Mouse (Mus musculus): ENCODE data around the gene Ccnt1. TPM values are rescaled to one million over a fixed set of nuclear protein-coding genes. Genes with fewer than 3 reads are reported as not detected.

Ccnt1 gene
- polyA plus RNA-seq, 1 experiment from 2014 or later, result 56.0 TPM

DNA sequence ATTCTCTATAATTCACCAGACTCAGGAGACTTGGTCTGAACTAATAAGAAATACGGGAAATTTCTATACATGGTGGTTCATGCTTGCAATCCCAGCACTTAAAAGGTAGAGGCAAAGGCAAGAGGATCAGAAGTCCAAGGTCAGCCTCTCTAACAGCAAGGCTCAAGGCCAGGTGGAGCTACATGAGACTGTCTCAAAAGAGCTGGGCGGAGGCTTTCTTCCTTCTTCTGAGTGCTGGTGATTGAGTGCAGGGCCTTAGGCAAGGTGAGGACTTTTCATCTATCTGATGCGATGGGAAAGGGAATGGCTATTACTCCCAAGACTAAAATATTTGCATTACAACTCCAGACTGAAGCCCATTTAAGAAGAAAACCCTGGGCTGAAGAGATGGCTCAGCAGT, 25.6 kb downstream of the Ccnt1 start:
- H3K36me3 ChIP-seq (ENCODE audit: control insufficient read depth, insufficient read depth, low read length), result peaks cover 40% of the 10 kb centered on the region
- H3K27ac ChIP-seq (ENCODE audit: low read depth, low read length), result no peak overlapping the region
- H3K4me3 ChIP-seq (ENCODE audit: low read depth, low read length), result no peak overlapping the region
- no peak for DNase-seq (ENCODE audit: low spot score)
- no peaks in the 10 kb centered on the region for H3K9me3 ChIP-seq (ENCODE audit: control insufficient read depth, low read length)
- 93% methylated on average over 3 of the region's 3 CpGs for WGBS
- H3K27me3 ChIP-seq (replicated peaks; ENCODE audit: control insufficient read depth, insufficient read depth, low read length), result no peaks in the 10 kb centered on the region
- ATAC-seq (replicated peaks; ENCODE audit: low FRiP score), result no peak
- H3K4me2 ChIP-seq, result no peak overlapping the region
- H3K4me1 ChIP-seq (replicated peaks; ENCODE audit: control insufficient read depth, insufficient read depth, low read length), result 0 out of 2 replicates have a peak, but pooled peaks cover 9% of the 10 kb centered on the region
- H3K9ac ChIP-seq (ENCODE audit: low read depth, low read length), result no peak overlapping the region

DNA sequence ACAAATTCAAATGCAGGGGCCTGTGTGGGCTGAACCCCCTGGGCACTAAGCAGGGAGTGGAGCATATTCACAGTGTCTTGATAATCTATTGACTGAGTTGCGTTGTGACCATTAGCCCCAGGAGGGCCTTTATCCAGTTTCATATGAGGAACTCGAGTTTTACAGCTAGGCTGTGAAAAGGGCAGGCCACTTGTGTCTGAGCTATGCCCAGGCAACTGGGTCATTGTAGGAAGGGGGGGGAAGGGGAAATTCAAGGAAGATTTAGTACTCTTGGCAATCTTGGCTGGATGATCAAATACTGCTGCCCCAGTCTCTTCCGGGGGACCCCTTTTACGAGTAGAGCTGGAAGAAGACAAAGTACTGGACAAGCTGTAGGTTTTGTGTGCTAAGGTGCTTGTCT, 27.4 kb downstream of the Ccnt1 start:
- 97% methylated on average over 4 of the region's 4 CpGs for WGBS
- DNase-seq (ENCODE audit: low spot score), result no peak
- no peaks in the 10 kb centered on the region for H3K27me3 ChIP-seq (replicated peaks; ENCODE audit: control insufficient read depth, insufficient read depth, low read length)
- H3K9me3 ChIP-seq (ENCODE audit: control insufficient read depth, low read length), result no peaks in the 10 kb centered on the region
- no peak overlapping the region for H3K4me2 ChIP-seq
- ATAC-seq (replicated peaks; ENCODE audit: low FRiP score), result no peak
- peaks cover 28% of the 10 kb centered on the region for H3K36me3 ChIP-seq (ENCODE audit: control insufficient read depth, insufficient read depth, low read length)
- H3K4me1 ChIP-seq (replicated peaks; ENCODE audit: control insufficient read depth, insufficient read depth, low read length), result 0 out of 2 replicates have a peak, but pooled peaks cover 9% of the 10 kb centered on the region
- H3K4me3 ChIP-seq (ENCODE audit: low read depth, low read length), result no peak overlapping the region
- H3K9ac ChIP-seq (ENCODE audit: low read depth, low read length), result no peak overlapping the region
- H3K27ac ChIP-seq (ENCODE audit: low read depth, low read length), result no peak overlapping the region

DNA sequence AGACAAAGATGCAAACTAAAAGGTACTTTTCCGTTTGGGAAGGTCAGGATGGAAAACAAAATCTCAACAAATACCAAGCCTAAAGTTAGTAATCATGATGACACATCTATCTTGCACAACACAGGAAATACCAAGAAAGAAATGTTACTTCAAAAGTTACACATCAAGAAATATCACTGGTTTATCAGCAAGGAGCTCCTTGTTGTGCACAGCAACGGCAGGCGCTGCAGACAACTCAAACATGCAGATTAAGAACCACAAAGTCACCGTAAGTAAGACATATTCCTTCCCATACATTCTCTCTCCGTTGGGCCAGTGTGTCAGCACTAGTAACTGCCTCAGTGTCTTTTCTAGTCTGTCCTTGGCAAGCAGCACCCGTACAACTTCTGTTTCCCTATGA, 29.7 kb downstream of the Ccnt1 start:
- Histone ChIP-seq H3K27me3 (replicated peaks; ENCODE audit: control insufficient read depth, insufficient read depth, low read length) (no peaks in the 10 kb centered on the region), H3K4me2 (no peak overlapping the region), H3K9ac (ENCODE audit: low read depth, low read length) (no peak overlapping the region), H3K36me3 (ENCODE audit: control insufficient read depth, insufficient read depth, low read length) (peaks cover 27% of the 10 kb centered on the region), H3K27ac (ENCODE audit: low read depth, low read length) (no peak overlapping the region), H3K9me3 (ENCODE audit: control insufficient read depth, low read length) (no peaks in the 10 kb centered on the region), H3K4me1 (replicated peaks; ENCODE audit: control insufficient read depth, insufficient read depth, low read length) (0 out of 2 replicates have a peak, but pooled peaks cover 9% of the 10 kb centered on the region), H3K4me3 (ENCODE audit: low read depth, low read length) (no peak overlapping the region)
- 65% methylated on average over 6 of the region's 6 CpGs for WGBS
- ATAC-seq (replicated peaks; ENCODE audit: low FRiP score), result no peak
- DNase-seq (ENCODE audit: low spot score), result no peak

DNA sequence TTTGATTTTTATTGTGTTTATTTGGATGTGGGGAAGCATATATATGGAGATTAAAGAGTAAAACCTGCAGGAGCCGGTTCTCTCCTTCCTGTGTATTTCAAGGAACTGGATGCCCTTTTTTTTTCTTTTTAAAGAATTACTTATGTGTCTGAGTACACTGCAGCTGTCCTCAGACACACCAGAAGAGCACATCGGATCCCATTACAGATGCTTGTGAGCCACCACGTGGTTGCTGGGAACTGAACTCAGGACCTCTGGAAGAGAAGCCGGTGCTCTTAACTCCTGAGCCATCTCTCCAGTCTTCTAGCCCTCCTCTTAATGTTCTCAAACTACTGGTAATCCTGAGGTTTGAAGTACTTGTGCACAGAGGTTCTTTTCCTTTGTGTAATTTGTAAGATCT, 32.8 kb downstream of the Ccnt1 start:
- Histone ChIP-seq H3K27ac (ENCODE audit: low read depth, low read length) (no peak overlapping the region), H3K9ac (ENCODE audit: low read depth, low read length) (no peak overlapping the region), H3K4me3 (ENCODE audit: low read depth, low read length) (no peak overlapping the region), H3K27me3 (replicated peaks; ENCODE audit: control insufficient read depth, insufficient read depth, low read length) (no peaks in the 10 kb centered on the region), H3K36me3 (ENCODE audit: control insufficient read depth, insufficient read depth, low read length) (peaks cover 2% of the 10 kb centered on the region), H3K4me1 (replicated peaks; ENCODE audit: control insufficient read depth, insufficient read depth, low read length) (0 out of 2 replicates have a peak, but pooled peaks cover 9% of the 10 kb centered on the region), H3K9me3 (ENCODE audit: control insufficient read depth, low read length) (no peaks in the 10 kb centered on the region), H3K4me2 (no peak overlapping the region)
- no peak for DNase-seq (ENCODE audit: low spot score)
- no peak for ATAC-seq (replicated peaks; ENCODE audit: low FRiP score)
- WGBS, result 69% methylated on average over 4 of the region's 4 CpGs

DNA sequence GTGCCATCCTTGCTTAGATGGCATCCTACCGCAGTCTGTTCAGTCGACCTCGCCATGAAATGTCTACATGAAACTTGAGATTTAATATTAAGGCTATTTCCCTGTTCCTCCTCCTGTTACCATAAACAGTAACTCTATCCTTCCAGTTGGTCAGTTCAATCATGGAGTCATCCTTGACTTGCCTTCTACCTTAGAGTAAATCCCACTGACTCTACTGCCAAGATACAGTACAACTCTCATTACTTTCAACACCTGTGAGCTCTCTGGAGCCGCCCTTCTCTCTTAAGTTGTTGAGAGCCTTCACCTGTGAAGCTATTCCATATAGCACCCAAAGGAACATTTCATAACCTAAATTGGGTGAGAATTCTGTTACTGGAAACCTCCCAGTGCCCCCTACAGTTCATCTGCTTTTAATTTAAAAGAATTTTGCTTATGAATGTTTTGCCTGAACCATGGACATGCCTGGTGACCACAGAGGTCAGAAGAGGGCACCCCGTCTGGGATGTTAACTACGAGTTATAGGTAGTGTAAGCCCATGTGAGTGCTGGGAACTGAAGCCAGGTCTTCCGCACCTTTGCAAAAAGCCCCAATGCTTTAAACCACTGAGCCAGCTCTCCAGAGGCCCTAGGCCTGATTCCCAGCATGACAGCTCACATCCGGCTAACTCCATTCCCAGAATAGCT, 33.8 kb downstream of the Ccnt1 start:
- Histone ChIP-seq H3K36me3 (ENCODE audit: control insufficient read depth, insufficient read depth, low read length) (peaks cover under 1% of the 10 kb centered on the region), H3K4me3 (ENCODE audit: low read depth, low read length) (no peak overlapping the region), H3K4me2 (no peak overlapping the region), H3K27me3 (replicated peaks; ENCODE audit: control insufficient read depth, insufficient read depth, low read length) (no peaks in the 10 kb centered on the region), H3K9ac (ENCODE audit: low read depth, low read length) (no peak overlapping the region), H3K4me1 (replicated peaks; ENCODE audit: control insufficient read depth, insufficient read depth, low read length) (peaks cover 13% of the 10 kb centered on the region), H3K9me3 (ENCODE audit: control insufficient read depth, low read length) (no peaks in the 10 kb centered on the region), H3K27ac (ENCODE audit: low read depth, low read length) (no peak overlapping the region)
- no peak for DNase-seq (ENCODE audit: low spot score)
- 88% methylated on average over 8 of the region's 8 CpGs for WGBS
- no peak for ATAC-seq (replicated peaks; ENCODE audit: low FRiP score)

DNA sequence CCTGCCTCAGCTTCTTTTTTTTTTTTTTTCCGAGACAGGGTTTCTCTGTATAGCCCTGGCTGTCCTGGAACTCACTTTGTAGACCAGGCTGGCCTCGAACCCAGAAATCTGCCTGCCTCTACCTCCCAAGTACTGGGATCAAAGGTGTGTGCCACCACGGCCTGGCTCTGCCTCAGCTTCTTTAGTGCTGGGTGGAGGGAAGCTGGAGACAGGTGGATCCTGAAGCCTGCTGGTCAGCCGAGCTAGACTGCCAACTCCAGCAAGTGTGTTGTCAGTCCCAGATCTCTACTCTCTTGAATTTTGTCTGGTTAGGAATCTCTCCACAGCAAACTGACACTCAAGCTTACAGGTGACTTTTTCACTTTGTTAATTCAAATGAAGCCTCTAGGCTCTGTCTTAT, 34.8 kb downstream of the Ccnt1 start:
- Histone ChIP-seq H3K9me3 (ENCODE audit: control insufficient read depth, low read length) (no peaks in the 10 kb centered on the region), H3K4me2 (no peak overlapping the region), H3K36me3 (ENCODE audit: control insufficient read depth, insufficient read depth, low read length) (peaks cover 6% of the 10 kb centered on the region), H3K9ac (ENCODE audit: low read depth, low read length) (no peak overlapping the region), H3K4me3 (ENCODE audit: low read depth, low read length) (no peak overlapping the region), H3K27me3 (replicated peaks; ENCODE audit: control insufficient read depth, insufficient read depth, low read length) (no peaks in the 10 kb centered on the region), H3K4me1 (replicated peaks; ENCODE audit: control insufficient read depth, insufficient read depth, low read length) (peaks cover 9% of the 10 kb centered on the region), H3K27ac (ENCODE audit: low read depth, low read length) (no peak overlapping the region)
- no peak for DNase-seq (ENCODE audit: low spot score)
- no peak for ATAC-seq (replicated peaks; ENCODE audit: low FRiP score)
- WGBS, result 85% methylated on average over 4 of the region's 4 CpGs

DNA sequence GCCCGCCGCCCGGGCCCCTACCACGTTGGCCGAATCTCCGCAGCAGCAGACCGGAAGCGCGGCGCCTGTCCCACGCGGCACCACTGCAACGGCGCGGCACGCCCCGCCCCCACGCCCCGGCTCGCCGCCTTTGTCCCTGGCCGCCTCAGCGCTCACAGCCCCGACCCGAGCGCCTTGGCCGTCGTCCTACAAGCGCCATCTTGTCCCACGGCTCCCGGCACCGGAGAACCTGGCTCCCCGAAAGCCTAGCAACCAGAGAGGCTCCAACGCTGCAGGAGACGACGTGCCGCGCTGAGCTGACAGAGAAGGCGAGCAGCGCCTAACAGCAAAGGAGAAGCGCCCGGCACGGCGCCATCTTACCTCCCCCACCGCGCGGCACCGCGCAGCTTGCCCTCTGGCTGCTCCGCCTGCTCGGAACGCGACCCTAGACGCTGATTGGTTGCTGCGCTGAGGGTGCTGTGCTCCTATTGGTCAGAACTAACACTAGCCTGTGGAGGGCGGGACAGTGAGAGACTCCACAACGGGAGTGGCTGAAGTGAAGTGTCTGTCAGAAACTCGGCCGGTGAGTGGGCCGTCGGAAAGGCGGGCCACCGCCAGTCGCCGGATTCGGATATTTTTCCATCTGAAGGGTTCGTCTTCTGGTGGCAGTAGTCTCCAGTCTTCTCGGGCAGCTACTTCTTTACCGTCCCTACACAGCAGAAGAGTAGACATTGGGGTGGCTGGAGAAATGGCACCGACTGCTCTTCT, 36.7 kb downstream of the Ccnt1 start, which contains the start of gene Kansl2:
TSS of gene Kansl2 (minus strand) at position 384 of the 747 bp plus-strand sequence.
- H3K9me3 ChIP-seq (ENCODE audit: control insufficient read depth, low read length), result no peaks in the 10 kb centered on the region
- H3K27ac ChIP-seq (ENCODE audit: low read depth, low read length), result peak within 1 kb of the TSS; percentile 96
- peaks cover 7% of the 10 kb centered on the region for H3K4me1 ChIP-seq (replicated peaks; ENCODE audit: control insufficient read depth, insufficient read depth, low read length)
- peak; percentile 93 for DNase-seq (ENCODE audit: low spot score)
- peak; percentile 100 for ATAC-seq (replicated peaks; ENCODE audit: low FRiP score)
- H3K27me3 ChIP-seq (replicated peaks; ENCODE audit: control insufficient read depth, insufficient read depth, low read length), result no peaks in the 10 kb centered on the region
- WGBS, result under 1% methylated on average over 69 of the region's 70 CpGs
- peak within 1 kb of the TSS; percentile 91 for H3K4me3 ChIP-seq (ENCODE audit: low read depth, low read length)
- peaks cover 16% of the 10 kb centered on the region for H3K36me3 ChIP-seq (ENCODE audit: control insufficient read depth, insufficient read depth, low read length)
- H3K4me2 ChIP-seq, result peak within 1 kb of the TSS; percentile 88
- peak within 1 kb of the TSS; percentile 94 for H3K9ac ChIP-seq (ENCODE audit: low read depth, low read length)

DNA sequence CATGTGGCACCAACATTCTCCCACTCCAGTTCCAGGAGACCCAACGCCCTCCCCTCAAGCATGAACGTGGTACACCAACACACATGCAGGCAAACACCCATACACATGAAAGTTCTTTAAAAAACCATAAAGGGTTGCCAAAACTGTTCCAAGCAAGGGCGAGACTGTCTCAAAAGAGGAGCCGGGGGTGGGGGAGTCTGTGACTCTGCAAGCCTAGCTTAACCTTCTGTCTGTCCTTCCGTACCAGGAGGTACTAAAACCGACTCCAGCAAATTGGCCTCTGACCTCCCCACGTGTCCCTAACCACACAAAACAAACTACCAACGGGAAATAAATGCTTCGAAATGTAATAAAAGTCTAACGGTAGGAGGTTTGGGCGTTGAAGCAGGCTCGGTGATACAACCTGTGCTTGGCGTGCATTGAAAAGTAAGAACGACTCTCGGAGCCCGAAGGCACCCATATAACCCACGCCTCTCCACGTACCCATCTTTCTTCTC, 37.6 kb downstream of the Ccnt1 start:
- Histone ChIP-seq H3K27me3 (replicated peaks; ENCODE audit: control insufficient read depth, insufficient read depth, low read length) (no peaks in the 10 kb centered on the region), H3K4me3 (ENCODE audit: low read depth, low read length) (peak overlapping the region; percentile 91), H3K36me3 (ENCODE audit: control insufficient read depth, insufficient read depth, low read length) (peaks cover 20% of the 10 kb centered on the region), H3K4me1 (replicated peaks; ENCODE audit: control insufficient read depth, insufficient read depth, low read length) (peaks cover 7% of the 10 kb centered on the region), H3K4me2 (peak overlapping the region; percentile 88), H3K27ac (ENCODE audit: low read depth, low read length) (peak overlapping the region; percentile 96), H3K9me3 (ENCODE audit: control insufficient read depth, low read length) (no peaks in the 10 kb centered on the region), H3K9ac (ENCODE audit: low read depth, low read length) (peak overlapping the region; percentile 94)
- no peak for ATAC-seq (replicated peaks; ENCODE audit: low FRiP score)
- peak; percentile 59 for DNase-seq (ENCODE audit: low spot score)
- under 1% methylated on average over 18 of the region's 18 CpGs for WGBS
